Mouse (Mus musculus): ENCODE data around the gene Olfr456. TPM values are rescaled to one million over a fixed set of nuclear protein-coding genes. Genes with fewer than 3 reads are reported as not detected.

Gene Olfr456
- polyA plus RNA-seq, 1 experiment from 2014 or later, result not detected

DNA sequence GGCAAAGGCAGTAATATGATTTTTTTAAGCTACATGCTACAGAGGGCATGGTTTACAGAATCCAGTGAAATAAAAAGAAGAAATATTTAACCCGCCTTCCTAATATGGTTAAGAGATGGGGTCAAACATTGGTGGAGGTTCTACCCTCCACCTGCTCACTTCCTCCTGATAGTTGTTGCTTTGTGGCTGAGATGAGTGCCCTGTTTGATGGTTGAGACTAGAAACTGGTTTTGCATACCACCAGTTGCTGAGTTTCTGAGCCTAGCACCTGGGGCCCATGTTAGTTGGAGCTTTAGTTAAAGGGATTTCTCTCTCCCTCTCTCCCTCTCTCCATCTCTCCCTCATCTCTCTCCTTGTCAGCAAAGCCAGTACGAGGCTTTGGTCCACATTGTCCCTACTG, 39.6 kb downstream of the Olfr456 start:
- no peak overlapping the region for H3K4me3 ChIP-seq (ENCODE audit: low read depth, low read length)
- no peaks in the 10 kb centered on the region for H3K4me1 ChIP-seq (ENCODE audit: control insufficient read depth, insufficient read depth, low read length)
- H3K9me3 ChIP-seq (ENCODE audit: control insufficient read depth, low read length), result no peaks in the 10 kb centered on the region
- no peaks in the 10 kb centered on the region for H3K27me3 ChIP-seq (ENCODE audit: control insufficient read depth, insufficient read depth, low read length)
- H3K9ac ChIP-seq (replicated peaks; ENCODE audit: low read depth, low read length), result no peak overlapping the region
- WGBS, result 80% methylated on average over 2 of the region's 2 CpGs
- no peak overlapping the region for H3K27ac ChIP-seq (ENCODE audit: low read depth, low read length)
- no peaks in the 10 kb centered on the region for H3K36me3 ChIP-seq (ENCODE audit: control insufficient read depth, insufficient read depth, low read length)
- no peak overlapping the region for H3K4me2 ChIP-seq (ENCODE audit: low read depth, low read length)
- ATAC-seq (ENCODE audit: low read depth), result no peak

DNA sequence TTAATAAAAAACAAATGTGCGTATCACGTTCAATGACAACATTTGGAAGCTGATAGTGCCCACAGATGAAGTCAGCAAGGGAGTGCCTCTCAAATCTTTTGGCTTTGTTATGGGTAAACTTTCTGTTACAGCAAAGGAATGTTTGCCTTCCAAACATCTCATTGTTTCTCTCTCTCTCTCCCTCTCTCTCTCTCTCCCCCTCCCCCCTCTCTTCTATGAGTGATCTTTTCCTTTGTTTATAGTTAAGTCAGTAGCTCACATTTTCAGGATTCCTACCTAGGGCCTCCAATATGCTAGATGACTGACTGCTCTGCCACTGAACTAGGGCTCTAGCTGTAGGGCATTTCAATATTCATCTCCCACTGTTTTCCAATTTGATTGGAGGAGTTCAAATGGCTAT, 42.5 kb downstream of the Olfr456 start:
- Histone ChIP-seq H3K4me1 (ENCODE audit: control insufficient read depth, insufficient read depth, low read length) (no peaks in the 10 kb centered on the region), H3K9ac (replicated peaks; ENCODE audit: low read depth, low read length) (no peak overlapping the region), H3K36me3 (ENCODE audit: control insufficient read depth, insufficient read depth, low read length) (no peaks in the 10 kb centered on the region), H3K27me3 (ENCODE audit: control insufficient read depth, insufficient read depth, low read length) (no peaks in the 10 kb centered on the region), H3K4me2 (ENCODE audit: low read depth, low read length) (no peak overlapping the region), H3K9me3 (ENCODE audit: control insufficient read depth, low read length) (no peaks in the 10 kb centered on the region), H3K4me3 (ENCODE audit: low read depth, low read length) (no peak overlapping the region), H3K27ac (ENCODE audit: low read depth, low read length) (no peak overlapping the region)
- WGBS, result 88% methylated on average over 2 of the region's 2 CpGs
- no peak for ATAC-seq (ENCODE audit: low read depth)

DNA sequence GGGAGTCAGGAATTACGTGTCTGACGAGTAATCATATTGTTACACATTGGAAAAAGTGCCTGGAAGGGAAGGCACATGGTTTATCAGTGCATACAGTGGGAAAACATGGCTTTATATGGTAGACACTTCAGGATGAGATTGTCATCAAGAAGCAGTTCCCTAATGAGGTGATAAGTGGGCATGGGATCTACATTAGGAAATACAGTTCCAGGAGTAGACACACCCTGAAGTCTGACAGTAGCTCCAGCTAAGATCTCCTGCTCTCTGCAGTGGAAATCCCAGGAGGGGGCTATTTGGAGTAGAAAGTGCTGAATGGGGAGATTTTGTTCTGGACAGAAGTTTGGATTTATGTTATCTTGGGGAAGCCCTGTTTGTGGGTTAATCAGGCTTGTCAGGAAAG, 45.6 kb downstream of the Olfr456 start:
- no peak overlapping the region for H3K27ac ChIP-seq (ENCODE audit: low read depth, low read length)

More for the DNA sequence above, 45.6 kb downstream of the Olfr456 start:
- Histone ChIP-seq H3K4me2 (ENCODE audit: low read depth, low read length) (no peak overlapping the region), H3K4me1 (ENCODE audit: control insufficient read depth, insufficient read depth, low read length) (no peaks in the 10 kb centered on the region), H3K27me3 (ENCODE audit: control insufficient read depth, insufficient read depth, low read length) (no peaks in the 10 kb centered on the region), H3K36me3 (ENCODE audit: control insufficient read depth, insufficient read depth, low read length) (no peaks in the 10 kb centered on the region), H3K9ac (replicated peaks; ENCODE audit: low read depth, low read length) (no peak overlapping the region), H3K9me3 (ENCODE audit: control insufficient read depth, low read length) (no peaks in the 10 kb centered on the region), H3K4me3 (ENCODE audit: low read depth, low read length) (no peak overlapping the region)
- no peak for ATAC-seq (ENCODE audit: low read depth)
- 81% methylated on average over 2 of the region's 2 CpGs for WGBS

Other genes starting within 250 kb of the Olfr456 start
- gene Gstk1, start 241.3 kb downstream of the Olfr456 start, polyA plus RNA-seq (2014; fragmentation: Nextera tagmentation; extraction: Ambion mirVana), result 8.0 and 12.4 TPM in 2 replicates
- 0.17 TPM in 1 of 2 replicates, not detected in the other for gene Tmem139, start 225.2 kb downstream of the Olfr456 start, polyA plus RNA-seq (2014; fragmentation: Nextera tagmentation; extraction: Ambion mirVana)
- 34.0 and 34.7 TPM in 2 replicates for gene Casp2, start 222.2 kb downstream of the Olfr456 start, polyA plus RNA-seq (2014; fragmentation: Nextera tagmentation; extraction: Ambion mirVana)
- gene Clcn1, start 200.5 kb downstream of the Olfr456 start, polyA plus RNA-seq (2014; fragmentation: Nextera tagmentation; extraction: Ambion mirVana), result 2.2 and 2.6 TPM in 2 replicates
- gene Fam131b, start 162.6 kb downstream of the Olfr456 start, polyA plus RNA-seq (2014; fragmentation: Nextera tagmentation; extraction: Ambion mirVana), result 6.9 and 7.1 TPM in 2 replicates
- 52.7 and 62.4 TPM in 2 replicates for gene Zyx, start 137.6 kb downstream of the Olfr456 start, polyA plus RNA-seq (2014; fragmentation: Nextera tagmentation; extraction: Ambion mirVana)
- 0.15 and 0.33 TPM in 2 replicates for gene Epha1, start 113.9 kb downstream of the Olfr456 start, polyA plus RNA-seq (2014; fragmentation: Nextera tagmentation; extraction: Ambion mirVana)
- not detected in 2 replicates for gene Tas2r143, start 87.0 kb downstream of the Olfr456 start, polyA plus RNA-seq (2014; fragmentation: Nextera tagmentation; extraction: Ambion mirVana)
- not detected in 2 replicates for gene Tas2r135, start 81.8 kb downstream of the Olfr456 start, polyA plus RNA-seq (2014; fragmentation: Nextera tagmentation; extraction: Ambion mirVana)
- gene Tas2r126, start 52.7 kb downstream of the Olfr456 start, polyA plus RNA-seq (2014; fragmentation: Nextera tagmentation; extraction: Ambion mirVana), result not detected in 2 replicates
- gene Olfr458, start 22.0 kb downstream of the Olfr456 start, polyA plus RNA-seq (2014; fragmentation: Nextera tagmentation; extraction: Ambion mirVana), result not detected in 2 replicates
- gene Olfr457, start 10.9 kb downstream of the Olfr456 start, polyA plus RNA-seq (2014; fragmentation: Nextera tagmentation; extraction: Ambion mirVana), result 0.06 and 0.07 TPM in 2 replicates
- not detected in 2 replicates for gene Olfr455, start 60.4 kb upstream of the Olfr456 start, polyA plus RNA-seq (2014; fragmentation: Nextera tagmentation; extraction: Ambion mirVana)
- gene Tcaf3, start 110.5 kb upstream of the Olfr456 start, polyA plus RNA-seq (2014; fragmentation: Nextera tagmentation; extraction: Ambion mirVana), result not detected in 2 replicates
- gene Tcaf2, start 158.0 kb upstream of the Olfr456 start, polyA plus RNA-seq (2014; fragmentation: Nextera tagmentation; extraction: Ambion mirVana), result 0.78 and 0.91 TPM in 2 replicates
- 224 and 238 TPM in 2 replicates for gene Tcaf1, start 222.9 kb upstream of the Olfr456 start, polyA plus RNA-seq (2014; fragmentation: Nextera tagmentation; extraction: Ambion mirVana)

All from neural tube, embryonic 14.5 days (tissue).